ENCODE assay signal across 9 mouse cellular contexts in genomic region chr5:92954323-92954722, GRCm38 (mm10).
DNase-seq lines count a peak whose midpoint lies in the region; ATAC-seq and TF ChIP-seq lines count a peak whose summit lies in the region.
"Had no signal": no experiment of that assay in that cellular context is flagged by ENCODE, and none has a peak within 500 bp of the region (broad histone marks: within the 10 kb centered on the region; RNA-seq: fewer than 3 reads in every experiment).

No protein-coding gene starts in this region.

- no peak overlapping the region for H3K4me3 ChIP-seq in heart, embryonic 10.5 days
- no peak overlapping the region for H3K4me3 ChIP-seq in midbrain, embryonic 10.5 days
- no peak overlapping the region for H3K4me3 ChIP-seq in small intestine, adult 2 months (ENCODE audit: low read depth, low read length)
- H3K4me3 ChIP-seq: megakaryocyte, embryonic 14.5 days had no signal

- no peaks in the 10 kb centered on the region for H3K9me3 ChIP-seq in heart, embryonic 10.5 days
- no peaks in the 10 kb centered on the region for H3K9me3 ChIP-seq in midbrain, embryonic 10.5 days (replicated peaks)
- H3K9me3 ChIP-seq: megakaryocyte, embryonic 14.5 days had no signal

- H3K4me1 ChIP-seq in heart, embryonic 10.5 days = peaks cover 29% of the 10 kb centered on the region
- H3K4me1 ChIP-seq in midbrain, embryonic 10.5 days = 0 out of 2 replicates have a peak, but pooled peaks cover 7% of the 10 kb centered on the region
- 0 out of 2 replicates have a peak, but pooled peaks cover 1% of the 10 kb centered on the region for H3K4me1 ChIP-seq in small intestine, adult 2 months (ENCODE audit: control insufficient read depth, insufficient read depth, insufficient read length, low read length)

- WGBS in heart, embryonic 10.5 days = 31% methylated on average over 10 of the region's 10 CpGs
- 45% methylated on average over 10 of the region's 10 CpGs for WGBS in midbrain, embryonic 10.5 days
- 40% methylated on average over 10 of the region's 10 CpGs for WGBS in small intestine, adult 2 months

- ATAC-seq in common myeloid progenitor, adult 5-6 weeks (replicated peaks; ENCODE audit: low read depth, poor library complexity, severe bottlenecking) = peak; percentile 76

- H3K36me3 ChIP-seq in heart, embryonic 10.5 days = peaks cover 84% of the 10 kb centered on the region
- H3K36me3 ChIP-seq in midbrain, embryonic 10.5 days = peaks cover 100% of the 10 kb centered on the region
- peaks cover 91% of the 10 kb centered on the region for H3K36me3 ChIP-seq in small intestine, adult 2 months (ENCODE audit: control insufficient read depth, insufficient read depth, low read length)

- peak; percentile 47; the same call in 1 of the 2 replicates for TF ChIP-seq CTCF in small intestine, adult 2 months (IDR thresholded peaks at IDR 0.05; ENCODE audit: extremely low read depth, insufficient read length, insufficient replicate concordance, low read depth, low read length)

- DNase-seq in heart, adult 18-20 months = peak; percentile 83 to 88
- no peak for DNase-seq in heart, embryonic 10.5 days (ENCODE audit: low spot score)
- peak; percentile 69 for DNase-seq in gastrocnemius, postnatal 10 days
- DNase-seq in induced T-regulatory cell, adult 2 months (ENCODE audit: low read depth) = peak; percentile 24
- DNase-seq in left cerebral cortex, adult 11 months (ENCODE audit: low spot score) = peak; percentile 73
- peak; percentile 71 for DNase-seq in midbrain, embryonic 10.5 days (ENCODE audit: low spot score)

- H3K27me3 ChIP-seq in heart, embryonic 10.5 days (ENCODE audit: insufficient read depth, poor library complexity, severe bottlenecking) = no peaks in the 10 kb centered on the region
- no peaks in the 10 kb centered on the region for H3K27me3 ChIP-seq in midbrain, embryonic 10.5 days (ENCODE audit: low read depth, poor library complexity, severe bottlenecking)
- H3K27me3 ChIP-seq in small intestine, adult 2 months (ENCODE audit: control insufficient read depth, insufficient read depth, low read length) = no peaks in the 10 kb centered on the region

- no peak overlapping the region for H3K27ac ChIP-seq in heart, embryonic 10.5 days
- no peak overlapping the region for H3K27ac ChIP-seq in midbrain, embryonic 10.5 days (replicated peaks)
- H3K27ac ChIP-seq in small intestine, adult 2 months (ENCODE audit: insufficient read depth, low read depth, low read length) = no peak overlapping the region

- no peak for TF ChIP-seq POLR2A in small intestine, adult 2 months (IDR thresholded peaks at IDR 0.05; ENCODE audit: low read depth, low read length)
